Mouse (Mus musculus) spleen, postnatal 10 days (tissue): ENCODE measurements around the gene Sstr5.

Experiments used
- DNase-seq, 2 experiments: peaks; one replicate each; pipeline ENCODE4 v3.0.0; 2021 to 2022; ENCODE audit warnings: low spot score in 2 of 2

Gene Sstr5

DNA sequence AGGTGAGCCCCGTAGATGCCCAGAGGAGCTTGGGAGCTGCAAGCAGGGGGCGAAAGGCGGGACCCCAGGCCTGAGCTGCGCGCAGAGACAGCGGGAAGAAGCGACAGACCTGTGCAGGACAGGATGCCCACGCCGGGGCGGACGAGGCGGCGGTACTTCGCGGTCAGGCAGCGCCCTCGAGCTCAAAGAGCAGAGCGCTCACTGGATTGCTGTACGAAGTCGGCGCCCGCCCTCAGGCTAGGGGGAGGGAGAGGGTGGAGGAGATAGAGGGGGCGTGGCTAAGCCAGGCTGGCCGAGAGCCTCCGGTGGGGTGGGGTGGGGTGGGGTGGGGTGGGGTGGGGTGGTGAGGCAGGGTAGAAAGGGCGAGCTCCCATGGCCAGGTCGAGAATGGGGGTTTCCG lies at the start of gene Sstr5:
Gene Sstr5 (minus strand): TSS at position 276 of the 400 bp plus-strand sequence.
- DNase-seq: no peak

DNA sequence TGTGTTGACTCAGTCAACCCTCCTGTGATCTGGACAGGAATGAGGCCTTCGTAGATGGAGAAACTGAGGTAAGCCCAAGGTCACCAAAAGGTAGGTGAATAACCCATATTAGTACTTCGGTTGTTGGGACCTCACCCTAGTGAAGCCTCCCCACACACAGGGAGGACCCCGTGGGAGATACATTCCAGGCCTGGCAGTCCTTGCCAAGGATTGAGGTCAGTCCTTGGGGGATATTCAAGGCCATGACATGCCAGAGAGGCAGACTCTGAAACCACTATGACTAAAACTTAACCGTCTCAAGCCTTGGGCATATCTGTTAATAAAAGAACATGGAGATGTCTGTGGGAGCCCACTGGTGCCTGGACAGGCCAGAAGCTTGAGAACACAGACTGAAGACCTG lies 44.7 kb upstream of the Sstr5 start:
- no peak for DNase-seq

DNA sequence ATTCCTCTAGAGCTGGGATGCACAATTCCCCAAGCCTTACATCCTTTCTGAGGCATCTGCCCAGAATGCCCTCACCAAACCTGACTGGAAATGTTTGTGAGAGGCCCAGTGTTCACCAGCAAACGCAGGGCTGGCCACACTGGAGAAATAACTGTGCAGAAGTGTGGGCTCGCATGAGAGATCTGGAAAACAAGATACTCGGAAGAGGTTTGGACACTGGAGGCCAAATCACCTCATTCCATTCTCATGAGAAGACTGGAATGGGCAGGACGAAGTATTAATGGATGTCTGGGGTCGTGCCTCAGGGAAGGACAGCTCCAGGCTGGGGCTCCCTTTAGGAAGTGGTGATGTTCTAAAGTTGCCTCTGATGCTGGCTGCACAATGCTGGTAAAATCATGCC lies 43.6 kb upstream of the Sstr5 start:
- DNase-seq: no peak

DNA sequence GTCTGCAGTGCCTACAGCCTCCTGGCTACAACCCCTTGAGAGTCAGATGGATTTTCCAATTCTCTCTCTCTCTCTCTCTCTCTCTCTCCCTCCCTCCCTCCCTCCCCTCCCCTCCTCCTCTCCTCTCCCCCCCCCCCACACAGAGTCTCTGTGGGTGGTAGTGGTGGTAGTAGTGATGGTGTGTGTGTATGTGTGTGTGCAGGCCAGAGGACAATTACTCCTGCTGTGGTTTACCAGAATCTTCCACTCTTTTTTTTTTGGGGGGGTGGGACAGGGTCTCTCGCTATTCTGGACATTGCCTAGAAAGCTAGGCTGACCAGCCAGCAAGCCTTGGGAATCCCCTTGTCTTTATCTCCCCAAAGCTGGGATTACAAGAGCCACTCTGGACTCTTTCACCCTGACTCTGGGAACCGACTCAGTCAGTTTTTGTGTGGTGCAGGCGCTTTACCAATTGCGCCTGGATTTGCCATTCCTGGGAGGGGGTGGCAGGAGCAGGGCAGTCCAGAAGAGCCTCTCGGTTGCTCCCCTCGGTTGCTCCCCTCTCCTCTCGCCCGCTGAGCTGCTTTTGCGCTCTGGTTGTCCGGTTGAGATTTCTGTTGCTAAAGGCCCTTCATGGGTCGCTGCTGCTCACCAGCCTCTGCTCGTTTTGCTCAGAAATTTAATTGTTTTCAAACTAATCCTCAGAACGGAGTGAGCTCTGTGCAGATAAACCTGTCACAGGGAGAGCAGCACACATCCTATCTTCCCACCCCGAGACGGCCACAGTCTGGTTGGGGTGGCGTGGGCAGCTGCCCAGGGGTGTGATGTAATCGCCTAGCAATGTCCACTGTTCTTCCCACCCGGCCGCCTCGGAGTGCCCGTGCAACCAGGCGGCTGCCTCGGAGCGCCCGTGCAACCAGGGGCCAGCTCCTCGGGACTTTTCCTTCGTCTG lies 42.1 kb upstream of the Sstr5 start:
- DNase-seq: no peak

DNA sequence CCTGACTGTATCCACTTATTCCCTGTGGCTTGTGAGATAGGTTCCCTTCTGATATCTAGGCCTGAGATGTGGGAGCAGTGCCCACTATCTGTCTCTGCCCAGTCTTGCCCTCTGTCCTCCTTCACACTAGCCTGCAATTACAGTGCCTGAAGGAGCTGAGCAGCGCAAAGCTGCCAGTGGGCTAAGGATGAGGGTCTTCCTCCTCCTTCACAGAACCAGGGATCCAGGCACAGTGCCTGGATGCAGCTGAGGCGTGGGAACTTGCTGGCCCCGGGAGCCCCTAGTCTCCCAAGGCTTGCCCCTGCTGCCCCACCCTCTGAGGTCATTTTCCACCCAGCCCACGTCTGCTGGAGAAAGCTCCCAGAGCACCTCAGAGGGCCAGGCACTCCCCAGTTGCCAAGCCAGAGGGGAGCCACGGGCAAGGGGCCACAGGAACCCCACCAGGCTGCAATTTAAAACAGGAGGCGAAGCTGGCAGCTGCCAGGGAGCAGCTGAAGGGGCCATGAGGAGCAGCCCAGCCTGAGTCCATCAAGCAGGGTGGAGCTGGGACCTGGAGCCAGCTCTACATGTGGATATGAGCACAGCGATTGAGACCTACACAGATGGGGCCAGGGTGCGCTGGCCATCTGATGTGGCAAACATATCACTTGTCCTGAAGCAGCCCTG lies 33.4 kb upstream of the Sstr5 start:
- DNase-seq: no peak

DNA sequence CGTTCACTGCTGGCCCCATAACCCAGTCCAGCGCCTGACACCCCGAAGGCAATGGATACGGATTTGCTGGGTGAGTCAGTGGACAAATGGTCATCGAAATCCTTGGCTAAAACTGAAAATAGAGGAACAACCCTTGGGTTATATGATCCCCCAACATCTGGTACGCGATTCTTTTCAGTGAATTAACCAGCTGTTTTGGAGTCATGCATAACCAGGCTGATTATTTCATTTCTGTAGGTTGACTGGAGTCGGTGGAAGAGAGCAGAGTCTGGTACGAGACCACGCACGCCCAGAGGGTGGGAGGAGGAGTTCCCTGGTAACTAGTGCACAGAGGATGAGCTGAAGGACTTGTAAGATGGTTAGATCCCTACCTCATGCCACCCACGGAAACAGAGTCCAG lies 25.0 kb upstream of the Sstr5 start:
- DNase-seq: no peak

DNA sequence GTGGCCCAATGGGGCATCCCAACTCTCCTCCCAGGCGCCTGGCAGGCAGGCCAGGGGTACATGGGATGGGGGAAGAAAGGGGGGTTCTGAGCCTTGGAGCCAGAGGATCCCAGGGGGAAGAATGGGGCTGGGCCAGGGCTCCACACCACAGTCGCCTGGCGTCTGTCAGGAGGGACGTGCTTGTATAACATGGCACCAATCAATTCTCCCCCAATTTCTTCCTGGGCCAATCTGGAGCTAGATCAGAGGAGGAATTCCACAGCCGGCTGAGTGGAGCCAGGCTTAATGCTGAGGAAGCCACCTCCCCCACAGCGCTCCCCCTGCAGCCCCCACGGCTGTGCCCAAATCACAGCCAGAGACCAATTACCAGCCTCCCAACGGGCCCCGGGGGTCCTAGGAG lies 23.4 kb upstream of the Sstr5 start:
- DNase-seq: no peak

DNA sequence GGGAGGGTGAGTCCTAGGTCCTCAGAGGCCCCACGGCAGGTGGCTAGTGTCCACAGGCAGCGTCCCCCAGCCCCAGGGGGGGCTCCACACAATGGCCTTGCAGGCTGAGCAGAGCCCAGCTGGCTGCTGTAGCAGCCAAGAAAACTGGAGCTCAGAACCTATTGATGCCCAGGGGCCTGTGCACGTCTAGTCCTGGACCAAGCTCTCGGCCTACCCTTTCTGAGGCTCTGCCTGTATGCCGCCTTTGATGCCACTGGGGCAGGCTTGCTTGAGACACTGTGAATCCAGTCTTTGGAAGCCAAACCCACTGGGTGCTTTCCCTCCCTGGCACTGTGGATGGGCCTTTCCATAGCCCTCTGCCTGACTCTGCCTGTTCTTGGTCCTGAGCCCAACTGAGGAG lies 22.4 kb upstream of the Sstr5 start:
- DNase-seq: no peak

DNA sequence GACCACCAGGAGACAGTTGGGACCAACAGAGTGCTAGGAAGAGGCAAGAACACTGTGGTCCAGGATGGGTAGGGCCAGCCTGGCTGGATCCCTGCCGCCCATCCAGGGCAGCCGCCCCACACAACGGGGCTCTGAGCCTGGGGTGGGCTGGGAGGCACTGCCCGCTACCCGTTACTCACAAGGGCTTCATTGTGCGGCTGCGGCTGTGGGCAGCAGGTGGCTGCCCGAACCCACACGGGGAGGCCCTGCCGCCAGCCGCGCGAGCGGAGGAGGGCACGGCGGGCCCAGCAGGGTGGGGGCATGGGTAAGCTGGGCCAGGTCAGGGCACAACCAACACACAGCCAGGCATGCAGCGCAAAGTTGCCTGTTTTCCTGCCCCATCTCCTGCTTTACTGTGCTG lies 21.1 kb upstream of the Sstr5 start:
- DNase-seq: no peak

DNA sequence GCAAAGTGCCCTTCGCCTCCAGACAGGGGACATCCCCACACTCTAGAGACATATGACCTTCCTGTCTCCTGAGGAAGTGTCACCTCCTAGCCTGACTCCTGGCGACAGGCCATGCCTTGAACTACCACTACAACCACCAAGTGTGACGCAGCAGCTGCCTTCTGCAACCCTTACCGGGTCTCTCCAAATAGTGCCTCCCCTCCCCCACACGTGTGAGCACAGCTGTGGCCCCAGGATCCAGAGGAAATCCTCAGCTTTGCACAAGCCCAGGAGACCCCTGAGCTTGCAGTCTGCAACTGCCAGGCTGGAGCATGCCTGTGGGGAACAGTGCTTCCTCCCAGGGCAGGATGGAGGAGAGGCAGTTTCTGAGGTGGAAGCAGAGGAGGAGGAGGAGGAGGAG lies 19.2 kb upstream of the Sstr5 start:
- DNase-seq: no peak

DNA sequence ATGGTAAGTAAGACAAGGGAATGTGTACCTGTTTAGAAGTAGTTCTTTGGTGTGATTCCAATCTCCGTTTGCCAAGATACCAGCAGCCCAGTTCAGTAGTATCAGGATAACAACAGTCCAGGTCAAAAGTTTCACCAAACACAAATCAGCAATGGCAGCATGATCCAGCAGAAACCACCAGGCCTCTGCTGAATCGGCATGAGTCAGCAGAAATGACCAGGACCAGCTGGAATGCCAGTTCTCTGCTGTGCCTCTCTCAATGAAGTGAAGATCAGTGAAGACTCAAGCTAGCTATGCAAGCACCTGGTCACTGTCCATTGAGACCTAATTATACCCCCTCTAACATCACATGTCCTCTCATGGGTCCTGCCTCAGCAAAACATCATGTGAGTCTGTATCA lies 17.0 kb upstream of the Sstr5 start:
- no peak for DNase-seq

DNA sequence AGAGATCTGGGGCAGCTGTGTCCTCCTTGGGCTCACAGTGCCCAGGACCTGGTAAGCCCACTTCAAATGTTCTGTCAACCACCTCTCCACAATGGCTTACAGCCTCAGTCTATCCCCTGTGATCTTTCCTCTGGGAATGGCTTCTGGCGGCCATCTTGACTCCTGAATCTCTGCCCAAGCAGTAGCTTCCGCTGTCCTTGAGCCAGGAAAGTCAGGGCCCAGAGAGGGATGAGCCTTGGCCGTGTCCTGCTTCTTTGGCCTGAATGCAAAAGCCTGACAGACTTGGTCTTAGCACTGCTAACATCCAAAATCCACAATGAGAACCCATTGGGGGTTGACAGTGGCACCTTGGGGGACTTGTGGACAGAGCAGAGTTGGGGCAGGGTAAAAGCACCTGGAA lies 14.8 kb upstream of the Sstr5 start:
- no peak for DNase-seq

DNA sequence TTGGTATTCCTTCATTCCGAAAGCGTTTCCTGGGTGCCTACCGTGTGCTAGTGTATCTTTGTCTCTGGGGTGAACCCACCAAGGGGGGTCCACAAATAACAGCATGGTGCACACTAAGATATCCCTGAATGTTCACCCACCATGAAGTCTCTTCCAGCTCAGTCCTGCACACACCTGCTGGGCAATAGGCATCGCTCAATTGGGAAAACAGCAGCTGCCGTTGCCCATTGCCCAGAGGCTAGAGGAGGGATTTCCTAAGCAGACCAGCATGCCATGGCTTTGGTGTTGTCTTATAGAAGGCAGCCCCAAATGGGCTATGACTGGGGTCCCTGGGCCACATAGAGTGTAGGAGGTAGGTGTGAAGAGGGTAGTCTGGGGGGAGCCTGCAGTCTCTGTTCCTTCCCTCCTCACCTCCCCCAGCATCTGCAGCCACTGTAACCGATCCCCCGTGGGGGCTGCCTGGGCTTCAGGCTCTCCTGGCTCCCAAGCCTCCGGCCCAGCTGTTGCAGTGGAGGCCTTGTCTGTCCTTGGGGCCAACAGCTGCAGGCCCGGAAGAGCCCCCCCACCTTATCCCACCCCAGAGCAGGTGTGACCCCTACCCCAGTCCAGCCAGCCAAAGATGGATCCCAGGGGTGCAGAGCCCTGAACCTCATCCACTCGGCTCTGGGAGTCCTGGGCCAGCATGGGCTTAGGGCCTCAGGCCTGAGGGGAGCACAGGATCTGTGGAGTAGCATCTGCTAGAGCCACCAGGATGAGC lies 13.2 kb upstream of the Sstr5 start:
- DNase-seq: no peak

DNA sequence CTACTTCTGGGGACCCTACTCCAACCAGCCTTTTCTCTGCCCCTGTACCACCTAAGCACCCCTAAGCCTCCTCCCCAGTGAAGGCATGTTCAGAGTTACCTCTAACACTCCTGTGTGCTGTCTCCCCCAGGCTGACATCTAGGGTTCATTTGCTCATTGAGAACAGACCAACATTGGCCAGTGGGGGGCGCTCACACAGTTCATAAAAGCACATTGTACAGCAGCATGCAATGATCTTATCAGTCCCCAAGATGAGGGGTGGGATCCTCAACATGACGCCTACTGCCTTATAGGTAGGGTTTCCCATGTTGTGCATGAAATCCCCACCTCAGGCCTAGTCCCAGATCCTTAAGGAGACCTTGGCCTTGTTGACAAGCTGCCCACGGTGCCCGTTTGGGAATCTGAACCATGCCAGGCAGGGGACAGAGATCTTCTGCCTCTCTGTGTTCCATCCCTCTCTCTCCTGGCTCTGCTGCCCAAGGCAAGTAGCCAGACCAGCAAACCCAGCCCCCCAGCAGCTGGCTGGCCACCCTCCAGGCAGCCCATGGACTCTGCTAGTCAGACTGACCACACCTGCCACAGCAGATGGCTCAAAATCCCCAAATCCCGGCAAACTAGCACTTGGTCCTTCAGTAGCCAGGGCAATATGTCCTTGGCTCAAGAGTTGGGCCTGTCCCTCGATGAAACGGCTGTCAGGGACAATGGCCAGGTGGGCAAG lies 11.9 kb upstream of the Sstr5 start:
- peak; percentile 12 to 56 for DNase-seq

DNA sequence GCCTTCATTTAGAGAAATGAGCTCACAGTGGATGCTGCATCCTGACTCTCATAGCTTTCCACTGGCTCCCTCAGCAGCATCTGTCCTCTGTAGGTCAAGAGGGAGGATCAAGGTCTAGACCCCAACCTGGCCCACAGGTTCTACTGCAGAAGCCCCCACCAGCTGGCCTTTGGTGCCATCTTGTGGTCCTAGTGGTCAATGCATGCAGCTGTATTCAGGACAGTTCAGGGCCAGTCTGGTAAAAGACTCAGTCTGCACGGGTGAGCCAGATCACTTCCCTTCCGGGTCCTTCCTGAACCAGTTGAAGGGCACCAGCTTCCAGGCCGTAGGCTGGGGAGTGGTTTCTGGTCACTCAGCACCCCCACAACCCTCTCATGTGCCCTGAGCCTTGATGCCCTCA lies 10.7 kb upstream of the Sstr5 start:
- DNase-seq: peak; percentile 16 to 61

DNA sequence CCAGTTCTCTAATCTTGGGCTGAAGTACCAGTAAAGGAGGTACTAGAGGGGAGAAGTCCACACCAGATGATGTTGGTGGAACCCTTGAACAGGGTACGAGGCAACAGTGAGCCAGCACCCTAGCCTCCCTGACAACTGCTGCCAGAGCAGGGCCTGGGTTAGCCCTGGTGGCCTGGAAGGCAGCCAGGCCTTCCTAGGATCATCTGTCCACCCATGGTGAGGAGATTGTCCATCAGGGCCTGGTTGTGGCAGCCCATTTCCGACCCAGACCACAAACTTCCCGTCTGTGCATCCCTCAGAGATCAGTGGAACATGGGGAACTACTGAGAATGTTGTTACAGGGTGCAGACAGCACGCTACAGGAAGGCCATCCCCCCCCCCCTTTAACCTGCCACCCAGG lies 5.5 kb upstream of the Sstr5 start:
- no peak for DNase-seq

DNA sequence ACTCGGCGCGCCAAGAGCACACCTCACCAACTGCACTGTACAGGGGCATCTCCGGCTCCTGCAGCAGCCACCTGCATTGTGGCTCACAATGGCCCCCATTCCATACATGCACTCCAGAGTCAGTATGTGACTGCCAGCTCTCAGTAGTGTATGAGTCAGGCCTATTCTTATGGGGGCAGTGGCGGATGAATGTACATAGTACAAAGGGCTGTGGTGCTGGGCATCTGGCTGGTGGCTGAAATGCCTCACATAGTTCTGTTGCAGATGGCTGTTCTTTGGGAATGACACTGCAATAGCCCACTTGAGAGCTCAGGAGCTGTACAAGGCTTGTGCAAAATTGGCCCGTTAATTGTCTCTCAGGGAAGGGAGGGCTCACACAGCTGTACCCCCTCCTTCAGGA lies 15.0 kb downstream of the Sstr5 start:
- no peak for DNase-seq

DNA sequence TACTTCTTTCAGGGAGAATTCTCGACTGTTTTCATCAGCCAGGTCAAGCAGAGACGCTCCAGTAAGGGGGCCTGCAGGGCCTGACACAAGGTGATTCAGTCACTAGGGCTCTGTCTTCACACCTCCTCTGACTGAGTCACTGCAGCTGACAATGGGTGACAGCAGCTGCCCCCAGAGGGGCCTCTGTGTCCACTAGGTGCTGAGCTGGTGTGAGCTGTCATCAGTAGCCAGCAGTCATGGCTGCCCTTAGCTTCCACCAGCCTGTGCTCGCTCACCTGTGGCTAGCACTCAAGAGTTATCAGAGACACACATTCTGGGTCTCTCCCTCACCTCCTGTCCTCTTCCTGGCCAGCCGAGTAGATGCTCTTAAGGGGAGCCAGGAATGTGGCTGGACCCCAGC lies 16.3 kb downstream of the Sstr5 start:
- no peak for DNase-seq

DNA sequence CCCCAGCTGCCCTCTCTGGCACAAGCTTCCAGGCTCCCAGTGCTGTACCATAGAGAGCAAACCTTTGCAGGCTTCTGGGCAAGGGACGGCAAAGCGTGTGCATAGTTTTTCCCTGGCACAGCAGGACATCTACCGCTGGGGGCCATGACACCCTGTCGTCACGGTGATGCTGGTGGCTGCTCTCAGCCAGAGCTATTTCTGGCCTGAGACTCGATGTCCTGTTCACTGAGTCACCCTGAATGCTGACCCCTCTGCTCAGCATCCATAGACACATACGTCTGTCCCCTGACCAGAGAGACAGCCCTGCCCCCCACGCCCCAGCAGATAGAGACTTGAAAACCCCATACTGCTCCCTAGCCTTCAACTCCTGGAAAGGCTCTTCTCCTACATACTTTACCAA lies 16.9 kb downstream of the Sstr5 start:
- no peak for DNase-seq

DNA sequence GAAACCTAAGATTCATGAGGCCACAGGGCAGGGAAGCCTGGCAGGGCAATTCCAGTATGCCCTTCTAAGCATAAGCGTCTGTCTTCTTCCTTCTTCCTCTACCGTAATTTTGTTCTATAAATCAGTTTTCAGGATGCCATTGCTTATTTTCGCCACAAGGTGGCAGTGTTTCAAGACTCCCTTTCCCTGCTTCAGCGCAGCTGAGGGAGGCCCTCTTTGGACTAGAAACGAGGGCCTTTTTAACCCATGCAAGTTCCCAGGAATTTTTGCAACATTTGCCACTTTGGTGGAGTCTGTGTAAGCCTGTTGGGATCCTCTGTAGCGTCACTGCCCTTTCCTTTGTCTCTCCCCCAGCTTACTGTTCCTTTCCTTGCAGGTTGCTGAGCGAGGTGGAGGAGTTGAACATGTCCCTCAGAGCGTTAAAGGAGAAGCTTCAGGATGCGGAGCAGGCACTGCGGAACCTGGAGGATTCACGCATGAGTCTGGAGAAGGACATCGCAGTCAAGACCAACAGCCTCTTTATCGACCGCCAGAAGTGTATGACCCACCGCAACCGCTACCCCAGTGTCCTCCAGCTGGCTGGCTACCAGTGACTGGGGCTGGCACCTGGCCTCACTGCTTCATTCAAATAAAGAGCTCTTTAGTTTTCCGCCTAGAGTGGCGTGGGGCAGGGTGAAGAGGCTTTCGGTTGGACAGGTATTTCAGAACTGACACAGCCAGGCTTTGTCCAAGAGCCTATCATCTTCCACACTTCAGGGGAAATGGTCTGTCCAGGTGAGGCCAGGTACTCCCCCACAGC lies 20.9 kb downstream of the Sstr5 start:
- peak; percentile 35 to 57 for DNase-seq
